Mouse (Mus musculus) kidney, adult 2 months (tissue): ENCODE results near the gene Ehd3.

Source experiments
- CTCF ChIP-seq: fragments of 200-500 bp; conservative IDR thresholded peaks from 2 replicates; pipeline ENCODE4 v1.5.1; 2011; ENCODE audit warnings: low read depth, mild to moderate bottlenecking, control low read depth, low read length, moderate library complexity, mixed read lengths; ENCODE audit not compliant: insufficient read depth, insufficient read length
- POLR2A ChIP-seq: fragments of 200-500 bp; IDR thresholded peaks from one replicate; pipeline ENCODE4 v1.6.1; 2011; ENCODE audit warnings: low read depth, low read length, control low read depth

GRCm38 (mm10) chr17:73881295-73881694, 77.4 kb downstream of the Ehd3 start:
- TF ChIP-seq POLR2A: no peak
- TF ChIP-seq CTCF: no peak
